Mouse (Mus musculus): ENCODE data around the gene Sacs. TPM values are rescaled to one million over a fixed set of nuclear protein-coding genes. Genes with fewer than 3 reads are reported as not detected.

Gene Sacs
- total RNA-seq, 2 experiments from 2014 or later: 56.6 to 62.7 TPM

Other genes with a start within 250 kb of the Sacs start
- 10 to 100 TPM; 80.7 to 82.4 TPM for gene Tnfrsf19, start 92.0 kb upstream of the Sacs start, total RNA-seq (2021)
- gene Sgcg, start 120.0 kb downstream of the Sacs start, total RNA-seq (2021): not detected
- gene Arl11, start 171.3 kb downstream of the Sacs start, total RNA-seq (2021): under 1 TPM; 0.70 to 0.82 TPM
- 1 to 10 TPM; 4.3 to 4.5 TPM for gene Ebpl, start 222.0 kb downstream of the Sacs start, total RNA-seq (2021)